8 mouse cellular contexts compared by ENCODE assay signal in the genomic region with DNA sequence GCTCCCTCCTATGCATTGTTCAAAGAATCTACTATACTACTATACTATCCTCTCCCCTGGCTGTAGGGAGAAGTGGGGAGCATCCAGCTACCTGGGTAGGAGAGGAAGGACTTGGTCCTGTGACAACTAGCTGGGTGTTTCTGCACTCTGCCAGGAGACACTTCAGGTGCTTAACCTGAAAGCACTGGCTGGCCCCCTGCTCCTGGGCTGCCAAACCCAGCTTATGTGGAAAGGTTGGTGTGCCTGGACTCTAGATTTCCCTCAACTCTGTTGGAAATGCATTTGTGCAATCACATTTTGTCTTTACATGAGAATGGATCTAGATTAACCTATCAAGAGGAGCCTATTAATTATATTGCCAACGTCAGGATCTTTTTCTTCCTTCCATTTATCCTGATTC. TPM values are rescaled to one million over a fixed set of nuclear protein-coding genes. Genes with fewer than 3 reads are reported as not detected.
DNase-seq lines count a peak whose midpoint lies in the region; ATAC-seq and TF ChIP-seq lines count a peak whose summit lies in the region.

No protein-coding gene starts in this region.

- peaks cover 19% of the 10 kb centered on the region; the same call in 1 of the 2 replicates for H3K27me3 ChIP-seq in heart, embryonic 10.5 days (ENCODE audit: insufficient read depth, poor library complexity, severe bottlenecking)
- H3K27me3 ChIP-seq in spleen, adult 2 months (ENCODE audit: control insufficient read depth, insufficient read depth, low read length) = no peaks in the 10 kb centered on the region
- H3K27me3 ChIP-seq in liver, embryonic 13.5 days = peaks cover 60% of the 10 kb centered on the region

- peak overlapping the region; percentile 78 for H3K4me3 ChIP-seq in heart, embryonic 10.5 days
- H3K4me3 ChIP-seq in spleen, adult 2 months (ENCODE audit: extremely low read depth, insufficient read depth, insufficient read length) = 0 out of 2 replicates have a peak overlapping the region, but pooled peaks have one; percentile 77
- H3K4me3 ChIP-seq in liver, embryonic 13.5 days (replicated peaks) = peak overlapping the region; percentile 66; the same call in 1 of the 2 replicates

- H3K9ac ChIP-seq in liver, embryonic 13.5 days = no peak overlapping the region

- no peaks in the 10 kb centered on the region for H3K9me3 ChIP-seq in heart, embryonic 10.5 days
- H3K9me3 ChIP-seq in liver, embryonic 13.5 days (replicated peaks) = no peaks in the 10 kb centered on the region

- no peak for DNase-seq in heart, embryonic 10.5 days (ENCODE audit: low spot score)
- no peak for DNase-seq in heart, adult 8-10 months (ENCODE audit: low spot score)
- DNase-seq in spleen, adult 2 months (ENCODE audit: low read depth in 1 of 2, low spot score in 2 of 2) = no peak
- no peak for DNase-seq in spleen, postnatal 4 days (ENCODE audit: low spot score in 2 of 2)
- no peak for DNase-seq in liver, embryonic 13.5 days
- DNase-seq in testis, postnatal 14 days (ENCODE audit: low spot score) = no peak
- no peak for DNase-seq in layer of hippocampus, adult 11-12 months (ENCODE audit: low spot score)
- DNase-seq in MN1 (ENCODE audit: low spot score) = no peak

- peak overlapping the region; percentile 74 for H3K4me2 ChIP-seq in liver, embryonic 13.5 days

- H3K4me1 ChIP-seq in heart, embryonic 10.5 days = peaks cover 36% of the 10 kb centered on the region
- peaks cover 5% of the 10 kb centered on the region; the same call in 1 of the 2 replicates for H3K4me1 ChIP-seq in spleen, adult 2 months (ENCODE audit: control insufficient read depth, insufficient read depth, insufficient read length)
- H3K4me1 ChIP-seq in liver, embryonic 13.5 days (replicated peaks) = peaks cover 7% of the 10 kb centered on the region; the same call in 1 of the 2 replicates

- no peak for TF ChIP-seq POLR2A in spleen, adult 2 months (IDR thresholded peaks at IDR 0.05; ENCODE audit: low read depth, low read length)

- WGBS in heart, embryonic 10.5 days = 71% methylated on average over 1 of the region's 1 CpGs
- WGBS in spleen, adult 2 months = 85% methylated on average over 1 of the region's 1 CpGs
- WGBS in liver, embryonic 13.5 days (ENCODE audit: insufficient replicate concordance) = 58% methylated on average over 1 of the region's 1 CpGs

- H3K36me3 ChIP-seq in heart, embryonic 10.5 days = peaks cover 9% of the 10 kb centered on the region; the same call in 1 of the 2 replicates
- H3K36me3 ChIP-seq in spleen, adult 2 months (ENCODE audit: control insufficient read depth, insufficient read depth, low read length) = no peaks in the 10 kb centered on the region; the same call in 1 of the 2 replicates
- peaks cover 4% of the 10 kb centered on the region; the same call in 1 of the 2 replicates for H3K36me3 ChIP-seq in liver, embryonic 13.5 days

- peak overlapping the region; percentile 96 for H3K27ac ChIP-seq in heart, embryonic 10.5 days
- H3K27ac ChIP-seq in spleen, adult 2 months (ENCODE audit: insufficient read depth, low read length) = 0 out of 2 replicates have a peak overlapping the region, but pooled peaks have one; percentile 58
- H3K27ac ChIP-seq in liver, embryonic 13.5 days = peak overlapping the region; percentile 47; the same call in 1 of the 2 replicates

- no peak for TF ChIP-seq CTCF in spleen, adult 2 months (IDR thresholded peaks at IDR 0.05; ENCODE audit: extremely low read depth, insufficient read depth, insufficient read length, insufficient replicate concordance)

- ATAC-seq in liver, embryonic 13.5 days (ENCODE audit: low read depth) = no peak

RNA-seq across cellular contexts. Expression of gene Csf1, which starts 0.5 kb away (rescaled TPM):
- polyA plus RNA-seq in heart, embryonic 10.5 days (2016; fragmentation: Nextera tagmentation; extraction: Ambion mirVana) = 10.4 and 11.3 TPM in 2 replicates
- 10 to 100 TPM; 43.5 to 56.6 (median 51.5) TPM for total RNA-seq in heart, adult 8-10 months (2022)
- polyA plus RNA-seq in spleen, adult 2 months (2012; rRNA removed) = 46.3 and 50.4 TPM in 2 replicates
- 4.6 and 6.1 TPM in 2 replicates for polyA plus RNA-seq in liver, embryonic 13.5 days (2015; fragmentation: Nextera tagmentation; extraction: Ambion mirVana)
